Mouse (Mus musculus): ENCODE measurements around the gene Gjc1. TPM values are rescaled to one million over a fixed set of nuclear protein-coding genes. Genes with fewer than 3 reads are reported as not detected.

Gjc1 gene
- total RNA-seq, 2 experiments from 2014 or later, result 4.6 to 5.8 TPM

- DNase-seq, result peak in 1 of 2 experiments; percentile 31
- intact Hi-C loops (cut with DNase I), result loop anchor here (2.0 kb wide), 1 partner anchor 42 kb away; no protein-coding TSS in a partner anchor
Observed at GRCm38 (mm10) chr11:102818121-102819020, 1.1 kb downstream of the Gjc1 start.

- no peak for DNase-seq
- intact Hi-C loops (cut with DNase I), result no loop called here
Observed at GRCm38 (mm10) chr11:102814881-102815280, 4.6 kb downstream of the Gjc1 start.

GRCm38 (mm10) chr11:102810721-102811485, 8.6 kb downstream of the Gjc1 start:
- intact Hi-C loops (cut with DNase I), result no loop called here
- no peak for DNase-seq

GRCm38 (mm10) chr11:102808246-102808645, 11.3 kb downstream of the Gjc1 start:
- no peak for DNase-seq
- intact Hi-C loops (cut with DNase I), result no loop called here

- DNase-seq, result no peak
- intact Hi-C loops (cut with DNase I), result no loop called here
Observed at GRCm38 (mm10) chr11:102803453-102803852, 16.0 kb downstream of the Gjc1 start.

GRCm38 (mm10) chr11:102794157-102794556, 25.3 kb downstream of the Gjc1 start:
- intact Hi-C loops (cut with DNase I), result no loop called here
- DNase-seq, result no peak

- DNase-seq, result peak in 1 of 2 experiments; percentile 41
- intact Hi-C loops (cut with DNase I), result no loop called here
Observed at GRCm38 (mm10) chr11:102791682-102792445, 27.6 kb downstream of the Gjc1 start.

GRCm38 (mm10) chr11:102787688-102788177, 31.8 kb downstream of the Gjc1 start:
- intact Hi-C loops (cut with DNase I), result no loop called here

GRCm38 (mm10) chr11:102783443-102783842, 36.1 kb downstream of the Gjc1 start:
- no peak for DNase-seq
- intact Hi-C loops (cut with DNase I), result no loop called here

More at GRCm38 (mm10) chr11:102787688-102788177, 31.8 kb downstream of the Gjc1 start:
- no peak for DNase-seq

GRCm38 (mm10) chr11:102781523-102781922, 38.0 kb downstream of the Gjc1 start:
- no peak for DNase-seq

GRCm38 (mm10) chr11:102780986-102781351, 38.5 kb downstream of the Gjc1 start:
- DNase-seq, result no peak
- intact Hi-C loops (cut with DNase I), result no loop called here

More at GRCm38 (mm10) chr11:102781523-102781922, 38.0 kb downstream of the Gjc1 start:
- intact Hi-C loops (cut with DNase I), result no loop called here

- intact Hi-C loops (cut with DNase I), result no loop called here
- DNase-seq, result no peak
Observed at GRCm38 (mm10) chr11:102780271-102780985, 39.1 kb downstream of the Gjc1 start.

- intact Hi-C loops (cut with DNase I), result no loop called here
- DNase-seq, result no peak
Observed at GRCm38 (mm10) chr11:102779824-102780223, 39.7 kb downstream of the Gjc1 start.

- intact Hi-C loops (cut with DNase I), result no loop called here
- no peak for DNase-seq
Observed at GRCm38 (mm10) chr11:102779081-102779638, 40.3 kb downstream of the Gjc1 start.

GRCm38 (mm10) chr11:102778597-102778996, 40.9 kb downstream of the Gjc1 start:
- intact Hi-C loops (cut with DNase I), result no loop called here
- no peak for DNase-seq

- no peak for DNase-seq
- intact Hi-C loops (cut with DNase I), result no loop called here
Observed at GRCm38 (mm10) chr11:102778165-102778564, 41.3 kb downstream of the Gjc1 start.

- intact Hi-C loops (cut with DNase I), result loop anchor here (2.0 kb wide), 1 partner anchor 41 kb away; the partner anchor contains the start of gene Gjc1
- peak; percentile 78 to 84 for DNase-seq
Observed at GRCm38 (mm10) chr11:102777598-102777997, 41.9 kb downstream of the Gjc1 start.

GRCm38 (mm10) chr11:102774621-102775141, 44.8 kb downstream of the Gjc1 start:
- intact Hi-C loops (cut with DNase I), result loop anchor here (1.0 to 5.0 kb wide), 3 partner anchors 78 to 223 kb away; no protein-coding TSS in a partner anchor
- DNase-seq, result peak; percentile 61 to 79
